Mouse (Mus musculus) myocyte (in vitro differentiated cells): ENCODE measurements around the gene Actr8. TPM values are rescaled to one million over a fixed set of nuclear protein-coding genes. Genes with fewer than 3 reads are reported as not detected.

Experiments
- H3K27me3 ChIP-seq: one replicate; pipeline ENCODE4 v1.6.1; 2011; ENCODE audit not compliant: control insufficient read depth, insufficient read depth, insufficient read length
- H3K36me3 ChIP-seq: one replicate; pipeline ENCODE4 v1.6.1; 2011; ENCODE audit not compliant: control insufficient read depth, insufficient read depth
- H3K4me2 ChIP-seq: one replicate; pipeline ENCODE4 v1.6.1; 2011; ENCODE audit warnings: low read depth, control low read depth
- H3K4me3 ChIP-seq: one replicate; pipeline ENCODE4 v1.5.1; 2011; ENCODE audit warnings: mild to moderate bottlenecking, control low read depth, moderate library complexity
- H3K79me2 ChIP-seq: one replicate; pipeline ENCODE4 v1.6.1; 2011; ENCODE audit not compliant: control insufficient read depth, insufficient read depth
- H3ac ChIP-seq: one replicate; pipeline ENCODE4 v1.6.1; 2011; ENCODE audit not compliant: control insufficient read depth, insufficient read length
- CEBPB ChIP-seq: IDR thresholded peaks from 2 replicates; pipeline ENCODE4 v1.6.1; 2011; ENCODE audit warnings: mild to moderate bottlenecking, moderate library complexity; ENCODE audit not compliant: poor library complexity, insufficient read depth, severe bottlenecking
- E2F4 ChIP-seq: IDR thresholded peaks from one replicate; pipeline ENCODE4 v1.6.1; 2011; ENCODE audit warnings: mild to moderate bottlenecking, control low read depth, moderate library complexity; ENCODE audit not compliant: insufficient read depth
- MAX ChIP-seq: IDR thresholded peaks from one replicate; pipeline ENCODE4 v1.6.1; 2011; ENCODE audit warnings: low read depth, mild to moderate bottlenecking, control low read depth
- MYOD1 ChIP-seq, 3 experiments: IDR thresholded peaks; one replicate each; pipeline ENCODE4 v1.6.1; 2011; ENCODE audit warnings: control low read depth in 2 of 3, low read depth in 2 of 3, mild to moderate bottlenecking in 2 of 3, moderate library complexity in 1 of 3; ENCODE audit not compliant: insufficient read length in 2 of 3, control insufficient read depth in 1 of 3
- MYOG ChIP-seq, 3 experiments: IDR thresholded peaks; one replicate each; pipeline ENCODE4 v1.6.1; 2011; ENCODE audit warnings: control low read depth in 2 of 3, low read depth in 2 of 3, mild to moderate bottlenecking in 2 of 3; ENCODE audit not compliant: insufficient read length in 2 of 3, control insufficient read depth in 1 of 3, insufficient read depth in 1 of 3
- POLR2A ChIP-seq: IDR thresholded peaks from one replicate; pipeline ENCODE4 v1.6.1; 2011; ENCODE audit warnings: low read depth, mild to moderate bottlenecking, control low read depth, moderate library complexity; ENCODE audit not compliant: insufficient read length
- POLR2AphosphoS2 ChIP-seq: IDR thresholded peaks from one replicate; pipeline ENCODE4 v1.6.1; 2011; ENCODE audit warnings: low read depth, control low read depth; ENCODE audit not compliant: insufficient read length
- REST ChIP-seq: IDR thresholded peaks from one replicate; pipeline ENCODE4 v1.6.1; 2011; ENCODE audit warnings: mild to moderate bottlenecking, control low read depth, moderate library complexity; ENCODE audit not compliant: insufficient read depth, insufficient read length
- SRF ChIP-seq: IDR thresholded peaks from one replicate; pipeline ENCODE4 v1.6.1; 2011; ENCODE audit warnings: low read depth; ENCODE audit not compliant: control insufficient read depth, insufficient read length
- TCF12 ChIP-seq: IDR thresholded peaks from one replicate; pipeline ENCODE4 v1.6.1; 2011; ENCODE audit warnings: mild to moderate bottlenecking, control low read depth; ENCODE audit not compliant: poor library complexity, insufficient read depth, severe bottlenecking
- TCF3 ChIP-seq: IDR thresholded peaks from one replicate; pipeline ENCODE4 v1.6.1; 2011; ENCODE audit warnings: low read depth, control low read depth; ENCODE audit not compliant: insufficient read length
- USF1 ChIP-seq: IDR thresholded peaks from one replicate; pipeline ENCODE4 v1.6.1; 2011; ENCODE audit warnings: low read depth, mild to moderate bottlenecking, control low read depth, moderate library complexity
- polyA plus RNA-seq: library from polyadenylated mRNA; unstranded; fragments of >200 nt; fragmentation: generic; extraction: Trizol; gene quantifications from one replicate; pipeline ENCODE4 v1.2.1, GENCODE M21; 2012; ENCODE audit warnings: missing spikeins

Gene Actr8
- 26.8 TPM for polyA plus RNA-seq

- peak in 1 of 3 experiments; percentile 27 for TF ChIP-seq MYOD1 (IDR thresholded peaks at IDR 0.05; ENCODE audit: control insufficient read depth in 1 of 3, insufficient read length in 2 of 3, low read depth in 2 of 3)
- TF ChIP-seq REST, result no peak
- TF ChIP-seq POLR2A, result peak; percentile 83
- TF ChIP-seq POLR2AphosphoS2, result peak; percentile 79
- TF ChIP-seq CEBPB, result no peak
- H3K4me2 ChIP-seq, result peak within 1 kb of the TSS; percentile 81
- H3K79me2 ChIP-seq, result peaks cover 27% of the 10 kb centered on the region
- H3ac ChIP-seq, result peak within 1 kb of the TSS; percentile 80
- H3K4me3 ChIP-seq, result peak within 1 kb of the TSS; percentile 63
- H3K27me3 ChIP-seq, result no peaks in the 10 kb centered on the region
- peaks cover 41% of the 10 kb centered on the region for H3K36me3 ChIP-seq
Measured at GRCm38 (mm10) chr14:29978254-29979204, at the start of gene Actr8. Gene Actr8 (plus strand): TSS chr14:29978337.

DNA sequence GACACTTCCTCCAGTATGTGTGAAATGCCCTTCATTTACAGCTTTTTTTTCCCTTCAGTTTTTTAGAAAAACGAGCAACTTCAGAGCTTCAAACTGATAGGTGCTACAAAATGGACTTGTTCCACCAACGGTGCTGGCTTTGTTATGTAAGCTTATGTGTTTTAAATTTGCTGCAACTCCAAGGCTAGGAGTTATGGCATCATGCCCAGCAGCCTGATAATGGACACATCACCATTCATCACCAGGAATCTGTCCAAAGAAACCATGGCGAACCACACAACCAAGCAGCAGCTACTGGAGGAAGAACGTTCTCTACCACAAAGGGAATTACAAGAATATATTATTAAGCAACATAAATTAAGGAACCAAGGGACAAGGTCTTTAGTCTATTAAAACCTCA lies 49.2 kb upstream of the Actr8 start:
- Histone ChIP-seq H3K79me2 (no peaks in the 10 kb centered on the region), H3K27me3 (no peaks in the 10 kb centered on the region), H3K4me3 (no peak overlapping the region), H3K36me3 (no peaks in the 10 kb centered on the region), H3K4me2 (no peak overlapping the region), H3ac (no peak overlapping the region)
- TF ChIP-seq SRF (no peak), TCF12 (no peak), MAX (no peak), POLR2AphosphoS2 (no peak), MYOD1 (IDR thresholded peaks at IDR 0.05; ENCODE audit: control insufficient read depth in 1 of 3, insufficient read length in 2 of 3, low read depth in 2 of 3) (no peak), TCF3 (no peak), E2F4 (no peak), CEBPB (no peak), USF1 (no peak), POLR2A (no peak), REST (no peak), MYOG (IDR thresholded peaks at IDR 0.05; ENCODE audit: control insufficient read depth in 1 of 3, insufficient read depth in 1 of 3, insufficient read length in 2 of 3, low read depth in 2 of 3) (no peak)

DNA sequence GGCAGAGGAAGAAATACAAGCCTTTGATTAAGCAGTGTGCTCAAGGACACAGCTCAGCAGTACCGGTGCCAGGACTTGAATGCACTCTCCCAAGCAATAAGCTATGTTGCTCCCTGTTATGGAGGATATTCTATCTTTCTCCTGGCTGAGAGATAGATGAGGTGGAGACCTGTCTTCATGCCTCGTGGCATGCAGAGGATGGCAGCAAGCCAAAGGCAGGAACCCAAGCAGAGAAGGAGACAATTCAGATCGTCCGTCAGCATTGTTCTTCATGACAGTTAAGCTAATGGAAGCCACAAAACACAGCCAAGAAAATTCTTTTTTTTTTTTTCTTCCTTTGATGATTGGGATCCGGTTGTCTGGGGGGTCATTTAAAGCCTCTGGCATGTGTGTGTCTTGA lies 42.6 kb upstream of the Actr8 start:
- H3K4me2 ChIP-seq, result no peak overlapping the region
- H3K36me3 ChIP-seq, result no peaks in the 10 kb centered on the region
- H3K79me2 ChIP-seq, result no peaks in the 10 kb centered on the region
- H3ac ChIP-seq, result no peak overlapping the region
- TF ChIP-seq MAX (no peak), CEBPB (no peak), MYOD1 (IDR thresholded peaks at IDR 0.05; ENCODE audit: control insufficient read depth in 1 of 3, insufficient read length in 2 of 3, low read depth in 2 of 3) (no peak), TCF12 (no peak), POLR2A (no peak), TCF3 (no peak), USF1 (no peak), SRF (no peak), E2F4 (no peak), MYOG (IDR thresholded peaks at IDR 0.05; ENCODE audit: control insufficient read depth in 1 of 3, insufficient read depth in 1 of 3, insufficient read length in 2 of 3, low read depth in 2 of 3) (no peak), POLR2AphosphoS2 (no peak), REST (no peak)
- H3K27me3 ChIP-seq, result no peaks in the 10 kb centered on the region
- H3K4me3 ChIP-seq, result no peak overlapping the region

GRCm38 (mm10) chr14:29937466-29937865 lies 40.7 kb upstream of the Actr8 start:
- Histone ChIP-seq H3K36me3 (no peaks in the 10 kb centered on the region), H3K4me2 (no peak overlapping the region), H3K4me3 (no peak overlapping the region), H3K79me2 (no peaks in the 10 kb centered on the region), H3K27me3 (no peaks in the 10 kb centered on the region), H3ac (no peak overlapping the region)
- no peak for TF ChIP-seq MYOD1 (IDR thresholded peaks at IDR 0.05; ENCODE audit: control insufficient read depth in 1 of 3, insufficient read length in 2 of 3, low read depth in 2 of 3)
- TF ChIP-seq POLR2AphosphoS2, result no peak
- no peak for TF ChIP-seq USF1
- TF ChIP-seq TCF3, result no peak
- no peak for TF ChIP-seq REST
- no peak for TF ChIP-seq CEBPB
- TF ChIP-seq MYOG (IDR thresholded peaks at IDR 0.05; ENCODE audit: control insufficient read depth in 1 of 3, insufficient read depth in 1 of 3, insufficient read length in 2 of 3, low read depth in 2 of 3), result no peak
- no peak for TF ChIP-seq SRF
- TF ChIP-seq TCF12, result no peak
- no peak for TF ChIP-seq E2F4
- TF ChIP-seq MAX, result no peak
- no peak for TF ChIP-seq POLR2A
